Mouse (Mus musculus) gonadal fat pad, adult 2 months (tissue): ENCODE data around the gene Mrap2. TPM values are rescaled to one million over a fixed set of nuclear protein-coding genes. Genes with fewer than 3 reads are reported as not detected.
"Not testable (repeated sequence)": the region's sequence is repeated elsewhere in the genome, so short reads cannot be mapped to it uniquely, and the experiment has no call there.

ENCODE experiments used
- DNase-seq: peaks from one replicate; pipeline ENCODE4 v3.0.0-alpha.2; 2012; ENCODE audit warnings: low read depth
- polyA plus RNA-seq: library from polyadenylated mRNA; depleted of rRNA; stranded (reverse); fragments of >200 nt; gene quantifications from 2 replicates; pipeline ENCODE4 v1.2.3, GENCODE M21; 2012; rRNA removed

Mrap2 gene
- polyA plus RNA-seq = 0.84 and 1.4 TPM in 2 replicates

- no peak for DNase-seq
Observed at GRCm38 (mm10) chr9:87144106-87144505, at the start of gene Mrap2. Gene Mrap2, plus strand, starts transcription at chr9:87144306.

- no peak for DNase-seq
Observed at GRCm38 (mm10) chr9:87097989-87098388, 46.1 kb upstream of the Mrap2 start.

- DNase-seq = no peak
Observed at GRCm38 (mm10) chr9:87115019-87115418, 29.1 kb upstream of the Mrap2 start.

GRCm38 (mm10) chr9:87115456-87115931, 28.6 kb upstream of the Mrap2 start:
- no peak for DNase-seq

GRCm38 (mm10) chr9:87115978-87116377, 28.1 kb upstream of the Mrap2 start:
- DNase-seq = no peak

- no peak for DNase-seq
Observed at GRCm38 (mm10) chr9:87118996-87119395, 25.1 kb upstream of the Mrap2 start.

- DNase-seq = no peak
Observed at GRCm38 (mm10) chr9:87121956-87122493, 22.1 kb upstream of the Mrap2 start.

- not testable (repeated sequence) for DNase-seq
Observed at GRCm38 (mm10) chr9:87127046-87127445, 17.1 kb upstream of the Mrap2 start.

GRCm38 (mm10) chr9:87135765-87136558, 8.1 kb upstream of the Mrap2 start:
- no peak for DNase-seq

- DNase-seq = no peak
Observed at GRCm38 (mm10) chr9:87143076-87143475, 1.0 kb upstream of the Mrap2 start.

- no peak for DNase-seq
Observed at GRCm38 (mm10) chr9:87144532-87144931, 426 bp downstream of the Mrap2 start.

GRCm38 (mm10) chr9:87145180-87145579, 1.1 kb downstream of the Mrap2 start:
- DNase-seq = no peak

- DNase-seq = no peak
Observed at GRCm38 (mm10) chr9:87145671-87146070, 1.6 kb downstream of the Mrap2 start.

GRCm38 (mm10) chr9:87146400-87146799, 2.3 kb downstream of the Mrap2 start:
- DNase-seq = no peak

GRCm38 (mm10) chr9:87147927-87148326, 3.8 kb downstream of the Mrap2 start:
- DNase-seq = no peak

GRCm38 (mm10) chr9:87152641-87153325, 8.7 kb downstream of the Mrap2 start:
- DNase-seq = no peak

GRCm38 (mm10) chr9:87162559-87162958, 18.5 kb downstream of the Mrap2 start:
- DNase-seq = no peak

- no peak for DNase-seq
Observed at GRCm38 (mm10) chr9:87167001-87167830, 23.1 kb downstream of the Mrap2 start.

GRCm38 (mm10) chr9:87168051-87168450, 23.9 kb downstream of the Mrap2 start:
- DNase-seq = no peak

- no peak for DNase-seq
Observed at GRCm38 (mm10) chr9:87169144-87169543, 25.0 kb downstream of the Mrap2 start.

- no peak for DNase-seq
Observed at GRCm38 (mm10) chr9:87170891-87171290, 26.8 kb downstream of the Mrap2 start.

- DNase-seq = no peak
Observed at GRCm38 (mm10) chr9:87171517-87171916, 27.4 kb downstream of the Mrap2 start.
